Mouse (Mus musculus): ENCODE data around the gene Rarres1. TPM values are rescaled to one million over a fixed set of nuclear protein-coding genes. Genes with fewer than 3 reads are reported as not detected.

The Rarres1 gene
- polyA plus RNA-seq, 1 experiment from 2014 or later, result 9.8 TPM

GRCm38 (mm10) chr3:67520568-67521143 is 5.3 kb upstream of the Rarres1 start:
- 36% methylated on average over 5 of the region's 5 CpGs for WGBS
- Histone ChIP-seq H3K4me1 (0 out of 2 replicates have a peak, but pooled peaks cover 4% of the 10 kb centered on the region), H3K27ac (no peak overlapping the region), H3K27me3 (peaks cover 24% of the 10 kb centered on the region), H3K36me3 (no peaks in the 10 kb centered on the region), H3K4me2 (no peak overlapping the region), H3K9ac (no peak overlapping the region), H3K4me3 (no peak overlapping the region), H3K9me3 (no peaks in the 10 kb centered on the region)
- no peak for ATAC-seq (ENCODE audit: insufficient number of reproducible peaks, low FRiP score, low TSS enrichment, low read depth)

- peaks cover 10% of the 10 kb centered on the region; the same call in 1 of the 2 replicates for H3K4me1 ChIP-seq
- ATAC-seq (ENCODE audit: insufficient number of reproducible peaks, low FRiP score, low TSS enrichment, low read depth), result no peak
- no peaks in the 10 kb centered on the region for H3K9me3 ChIP-seq
- no peaks in the 10 kb centered on the region for H3K36me3 ChIP-seq
- 5% methylated on average over 40 of the region's 40 CpGs for WGBS
- H3K27ac ChIP-seq, result no peak overlapping the region
- peak overlapping the region; percentile 58 for H3K4me3 ChIP-seq
- H3K4me2 ChIP-seq, result peak overlapping the region; percentile 99
- peak overlapping the region; percentile 44 for H3K9ac ChIP-seq
- peaks cover 35% of the 10 kb centered on the region for H3K27me3 ChIP-seq
Observed at GRCm38 (mm10) chr3:67514801-67515273, 486 bp downstream of the Rarres1 start.

GRCm38 (mm10) chr3:67512807-67513206 is 2.5 kb downstream of the Rarres1 start:
- Histone ChIP-seq H3K27ac (no peak overlapping the region), H3K4me2 (no peak overlapping the region), H3K4me1 (peaks cover 10% of the 10 kb centered on the region; the same call in 1 of the 2 replicates), H3K9ac (no peak overlapping the region), H3K4me3 (no peak overlapping the region), H3K9me3 (no peaks in the 10 kb centered on the region), H3K27me3 (peaks cover 30% of the 10 kb centered on the region), H3K36me3 (no peaks in the 10 kb centered on the region)
- WGBS, result 2% methylated on average over 5 of the region's 5 CpGs
- no peak for ATAC-seq (ENCODE audit: insufficient number of reproducible peaks, low FRiP score, low TSS enrichment, low read depth)

GRCm38 (mm10) chr3:67508216-67508892 is 7.0 kb downstream of the Rarres1 start:
- H3K27ac ChIP-seq, result no peak overlapping the region
- no peak for ATAC-seq (ENCODE audit: insufficient number of reproducible peaks, low FRiP score, low TSS enrichment, low read depth)
- 0 out of 2 replicates have a peak, but pooled peaks cover 2% of the 10 kb centered on the region for H3K4me1 ChIP-seq
- no peaks in the 10 kb centered on the region for H3K9me3 ChIP-seq
- H3K4me2 ChIP-seq, result no peak overlapping the region
- no peak overlapping the region for H3K4me3 ChIP-seq
- H3K9ac ChIP-seq, result no peak overlapping the region
- WGBS, result 66% methylated on average over 10 of the region's 10 CpGs
- no peaks in the 10 kb centered on the region for H3K27me3 ChIP-seq
- H3K36me3 ChIP-seq, result no peaks in the 10 kb centered on the region

GRCm38 (mm10) chr3:67505286-67505685 is 10.0 kb downstream of the Rarres1 start:
- Histone ChIP-seq H3K4me3 (no peak overlapping the region), H3K4me2 (no peak overlapping the region), H3K36me3 (no peaks in the 10 kb centered on the region), H3K4me1 (0 out of 2 replicates have a peak, but pooled peaks cover 2% of the 10 kb centered on the region), H3K9me3 (no peaks in the 10 kb centered on the region), H3K9ac (no peak overlapping the region), H3K27me3 (no peaks in the 10 kb centered on the region), H3K27ac (no peak overlapping the region)
- no peak for ATAC-seq (ENCODE audit: insufficient number of reproducible peaks, low FRiP score, low TSS enrichment, low read depth)
- WGBS, result 75% methylated on average over 2 of the region's 2 CpGs

GRCm38 (mm10) chr3:67503878-67504277 is 11.4 kb downstream of the Rarres1 start:
- no peak for ATAC-seq (ENCODE audit: insufficient number of reproducible peaks, low FRiP score, low TSS enrichment, low read depth)
- H3K9ac ChIP-seq, result no peak overlapping the region

GRCm38 (mm10) chr3:67499406-67499791 is 15.9 kb downstream of the Rarres1 start:
- no peak overlapping the region for H3K9ac ChIP-seq
- H3K4me2 ChIP-seq, result no peak overlapping the region
- no peak for ATAC-seq (ENCODE audit: insufficient number of reproducible peaks, low FRiP score, low TSS enrichment, low read depth)
- H3K4me1 ChIP-seq, result 0 out of 2 replicates have a peak, but pooled peaks cover 2% of the 10 kb centered on the region
- no peak overlapping the region for H3K4me3 ChIP-seq
- no peaks in the 10 kb centered on the region for H3K9me3 ChIP-seq
- no peaks in the 10 kb centered on the region for H3K27me3 ChIP-seq
- no peaks in the 10 kb centered on the region for H3K36me3 ChIP-seq
- 89% methylated on average over 4 of the region's 4 CpGs for WGBS
- H3K27ac ChIP-seq, result no peak overlapping the region

More at GRCm38 (mm10) chr3:67503878-67504277, 11.4 kb downstream of the Rarres1 start:
- 0 out of 2 replicates have a peak, but pooled peaks cover 2% of the 10 kb centered on the region for H3K4me1 ChIP-seq
- H3K4me2 ChIP-seq, result no peak overlapping the region
- no peak overlapping the region for H3K4me3 ChIP-seq
- WGBS, result 19% methylated on average over 3 of the region's 3 CpGs
- no peaks in the 10 kb centered on the region for H3K36me3 ChIP-seq
- H3K27ac ChIP-seq, result no peak overlapping the region
- H3K9me3 ChIP-seq, result no peaks in the 10 kb centered on the region
- H3K27me3 ChIP-seq, result no peaks in the 10 kb centered on the region

- Histone ChIP-seq H3K27me3 (no peaks in the 10 kb centered on the region), H3K4me2 (no peak overlapping the region), H3K9me3 (no peaks in the 10 kb centered on the region), H3K4me1 (0 out of 2 replicates have a peak, but pooled peaks cover 2% of the 10 kb centered on the region), H3K9ac (no peak overlapping the region), H3K36me3 (no peaks in the 10 kb centered on the region), H3K4me3 (no peak overlapping the region), H3K27ac (no peak overlapping the region)
- ATAC-seq (ENCODE audit: insufficient number of reproducible peaks, low FRiP score, low TSS enrichment, low read depth), result no peak
- 91% methylated on average over 8 of the region's 8 CpGs for WGBS
Observed at GRCm38 (mm10) chr3:67498773-67499405, 16.4 kb downstream of the Rarres1 start.

- no peak overlapping the region for H3K4me2 ChIP-seq
- ATAC-seq (ENCODE audit: insufficient number of reproducible peaks, low FRiP score, low TSS enrichment, low read depth), result no peak
- no peak overlapping the region for H3K4me3 ChIP-seq
- no peaks in the 10 kb centered on the region for H3K27me3 ChIP-seq
- H3K4me1 ChIP-seq, result no peaks in the 10 kb centered on the region
- no peak overlapping the region for H3K9ac ChIP-seq
- H3K27ac ChIP-seq, result no peak overlapping the region
- no peaks in the 10 kb centered on the region for H3K9me3 ChIP-seq
- WGBS, result 65% methylated on average over 2 of the region's 2 CpGs
- no peaks in the 10 kb centered on the region for H3K36me3 ChIP-seq
Observed at GRCm38 (mm10) chr3:67497998-67498397, 17.3 kb downstream of the Rarres1 start.

- WGBS, result 82% methylated on average over 10 of the region's 10 CpGs
- H3K4me1 ChIP-seq, result no peaks in the 10 kb centered on the region
- no peaks in the 10 kb centered on the region for H3K9me3 ChIP-seq
- no peak overlapping the region for H3K27ac ChIP-seq
- no peak overlapping the region for H3K4me2 ChIP-seq
- no peak overlapping the region for H3K4me3 ChIP-seq
- H3K36me3 ChIP-seq, result no peaks in the 10 kb centered on the region
- ATAC-seq (ENCODE audit: insufficient number of reproducible peaks, low FRiP score, low TSS enrichment, low read depth), result no peak
- no peak overlapping the region for H3K9ac ChIP-seq
- no peaks in the 10 kb centered on the region for H3K27me3 ChIP-seq
Observed at GRCm38 (mm10) chr3:67496310-67496709, 19.0 kb downstream of the Rarres1 start.

- Histone ChIP-seq H3K4me3 (no peak overlapping the region), H3K9me3 (no peaks in the 10 kb centered on the region), H3K9ac (no peak overlapping the region), H3K27ac (no peak overlapping the region), H3K4me2 (no peak overlapping the region), H3K4me1 (no peaks in the 10 kb centered on the region), H3K36me3 (no peaks in the 10 kb centered on the region), H3K27me3 (no peaks in the 10 kb centered on the region)
- 74% methylated on average over 8 of the region's 8 CpGs for WGBS
- no peak for ATAC-seq (ENCODE audit: insufficient number of reproducible peaks, low FRiP score, low TSS enrichment, low read depth)
Observed at GRCm38 (mm10) chr3:67493132-67493531, 22.2 kb downstream of the Rarres1 start.

Data from limb, embryonic 15.5 days (tissue).